Mouse (Mus musculus) limb, embryonic 11.5 days (tissue): ENCODE measurements around the gene Uqcr10. TPM values are rescaled to one million over a fixed set of nuclear protein-coding genes. Genes with fewer than 3 reads are reported as not detected.

Experiments
- ATAC-seq: fragments of 200-750 bp; cut with Nextera tagmentation; 2 replicates; pipeline ENCODE4 v1.8.0; 2017; ENCODE audit warnings: low read depth; ENCODE audit not compliant: insufficient number of reproducible peaks, low FRiP score, low TSS enrichment
- DNase-seq: peaks from one replicate; pipeline ENCODE4 v3.0.0-alpha.2; 2015; ENCODE audit warnings: low spot score
- H3K27ac ChIP-seq: fragments of 300-500 bp; sonication (generic); replicated peaks from 2 replicates; pipeline ENCODE4 v1.5.1; 2014; ENCODE audit warnings: low read depth, mild to moderate bottlenecking, low read length
- H3K27me3 ChIP-seq: fragments of 300-500 bp; sonication (generic); 2 replicates; pipeline ENCODE4 v1.6.1; 2014; ENCODE audit warnings: mild to moderate bottlenecking, low read length, mixed read lengths; ENCODE audit not compliant: control insufficient read depth, insufficient read depth
- H3K36me3 ChIP-seq: fragments of 300-500 bp; sonication (generic); 2 replicates; pipeline ENCODE4 v1.6.1; 2014; ENCODE audit warnings: mild to moderate bottlenecking, low read length, moderate library complexity, mixed read lengths; ENCODE audit not compliant: control insufficient read depth, insufficient read depth
- H3K4me1 ChIP-seq: fragments of 300-500 bp; sonication (generic); 2 replicates; pipeline ENCODE4 v1.6.1; 2014; ENCODE audit warnings: low read length, mixed read lengths; ENCODE audit not compliant: control insufficient read depth, insufficient read depth
- H3K4me2 ChIP-seq: fragments of 300-500 bp; sonication (generic); 2 replicates; pipeline ENCODE4 v1.6.1; 2014; ENCODE audit warnings: low read depth, mild to moderate bottlenecking, moderate library complexity; ENCODE audit not compliant: severe bottlenecking
- H3K4me3 ChIP-seq: fragments of 300-500 bp; sonication (generic); 2 replicates; pipeline ENCODE4 v1.5.1; 2014; ENCODE audit warnings: low read depth, low read length
- H3K9ac ChIP-seq: fragments of 300-500 bp; sonication (generic); 2 replicates; pipeline ENCODE4 v1.6.1; 2014; ENCODE audit warnings: mild to moderate bottlenecking, low read length
- H3K9me3 ChIP-seq: fragments of 300-500 bp; sonication (generic); 2 replicates; pipeline ENCODE4 v1.6.1; 2016; ENCODE audit warnings: low read length; ENCODE audit not compliant: control insufficient read depth
- WGBS: fragments of 180-500 bp; shearing (Covaris S2); extraction: QIAGEN DNeasy Blood & Tissue Kit; methylation state at CpG from one replicate; pipeline ENCODE4 v1.1.7; 2014; 5-methylcytosine and 5-hydroxymethylcytosine counted together
- polyA plus RNA-seq: library from polyadenylated mRNA; unstranded; fragments of >200 nt; fragmentation: Nextera tagmentation; extraction: Ambion mirVana; gene quantifications from 2 replicates; pipeline ENCODE4 v1.2.1, GENCODE M21; 2014

Gene Uqcr10
- polyA plus RNA-seq, 1 experiment from 2014 or later = 639 TPM

GRCm38 (mm10) chr11:4688632-4689380 lies 15.3 kb downstream of the Uqcr10 start:
- DNase-seq (no peak), ATAC-seq (no peak)
- Histone ChIP-seq H3K4me2 (no peak overlapping the region), H3K4me1 (no peaks in the 10 kb centered on the region), H3K27me3 (no peaks in the 10 kb centered on the region), H3K27ac (no peak overlapping the region), H3K9me3 (no peaks in the 10 kb centered on the region), H3K4me3 (no peak overlapping the region), H3K36me3 (no peaks in the 10 kb centered on the region), H3K9ac (no peak overlapping the region)
- 59% methylated on average over 11 of the region's 11 CpGs for WGBS

GRCm38 (mm10) chr11:4687874-4688273 lies 16.3 kb downstream of the Uqcr10 start:
- WGBS = 29% methylated on average over 3 of the region's 3 CpGs

GRCm38 (mm10) chr11:4687027-4687426 lies 17.1 kb downstream of the Uqcr10 start:
- H3K27ac ChIP-seq = no peak overlapping the region
- WGBS = 61% methylated on average over 3 of the region's 3 CpGs
- no peak for DNase-seq
- no peak for ATAC-seq
- no peak overlapping the region for H3K4me3 ChIP-seq
- H3K27me3 ChIP-seq = no peaks in the 10 kb centered on the region
- no peak overlapping the region for H3K9ac ChIP-seq
- H3K4me1 ChIP-seq = no peaks in the 10 kb centered on the region
- no peak overlapping the region for H3K4me2 ChIP-seq
- peaks cover 3% of the 10 kb centered on the region; the same call in 1 of the 2 replicates for H3K36me3 ChIP-seq
- H3K9me3 ChIP-seq = no peaks in the 10 kb centered on the region

More at GRCm38 (mm10) chr11:4687874-4688273, 16.3 kb downstream of the Uqcr10 start:
- H3K36me3 ChIP-seq = peaks cover 3% of the 10 kb centered on the region; the same call in 1 of the 2 replicates
- no peaks in the 10 kb centered on the region for H3K4me1 ChIP-seq
- H3K9ac ChIP-seq = no peak overlapping the region
- no peaks in the 10 kb centered on the region for H3K9me3 ChIP-seq
- no peak overlapping the region for H3K4me2 ChIP-seq
- DNase-seq (no peak), ATAC-seq (no peak)
- H3K27me3 ChIP-seq = no peaks in the 10 kb centered on the region
- H3K27ac ChIP-seq = no peak overlapping the region
- no peak overlapping the region for H3K4me3 ChIP-seq

GRCm38 (mm10) chr11:4685510-4685909 lies 18.6 kb downstream of the Uqcr10 start:
- H3K27me3 ChIP-seq = no peaks in the 10 kb centered on the region
- DNase-seq = no peak
- no peaks in the 10 kb centered on the region for H3K4me1 ChIP-seq
- H3K9me3 ChIP-seq = no peaks in the 10 kb centered on the region
- WGBS = 77% methylated on average over 5 of the region's 5 CpGs
- H3K9ac ChIP-seq = no peak overlapping the region
- no peak overlapping the region for H3K27ac ChIP-seq
- H3K4me2 ChIP-seq = no peak overlapping the region
- no peak for ATAC-seq
- H3K36me3 ChIP-seq = peaks cover 8% of the 10 kb centered on the region; the same call in 1 of the 2 replicates
- no peak overlapping the region for H3K4me3 ChIP-seq

GRCm38 (mm10) chr11:4685071-4685470 lies 19.1 kb downstream of the Uqcr10 start:
- DNase-seq (no peak), ATAC-seq (no peak)
- Histone ChIP-seq H3K36me3 (peaks cover 8% of the 10 kb centered on the region; the same call in 1 of the 2 replicates), H3K4me3 (no peak overlapping the region), H3K27ac (no peak overlapping the region), H3K9ac (no peak overlapping the region), H3K4me2 (no peak overlapping the region), H3K27me3 (no peaks in the 10 kb centered on the region), H3K9me3 (no peaks in the 10 kb centered on the region), H3K4me1 (peaks cover 2% of the 10 kb centered on the region; the same call in 1 of the 2 replicates)
- WGBS = 94% methylated on average over 4 of the region's 4 CpGs

GRCm38 (mm10) chr11:4684186-4684585 lies 20.0 kb downstream of the Uqcr10 start:
- H3K36me3 ChIP-seq = peaks cover 8% of the 10 kb centered on the region; the same call in 1 of the 2 replicates
- 40% methylated on average over 6 of the region's 6 CpGs for WGBS

GRCm38 (mm10) chr11:4683516-4683915 lies 20.6 kb downstream of the Uqcr10 start:
- no peaks in the 10 kb centered on the region for H3K9me3 ChIP-seq
- 82% methylated on average over 6 of the region's 6 CpGs for WGBS
- peaks cover 8% of the 10 kb centered on the region; the same call in 1 of the 2 replicates for H3K36me3 ChIP-seq
- no peak overlapping the region for H3K27ac ChIP-seq
- DNase-seq (no peak), ATAC-seq (no peak)
- H3K27me3 ChIP-seq = no peaks in the 10 kb centered on the region
- H3K4me3 ChIP-seq = no peak overlapping the region
- H3K4me1 ChIP-seq = peaks cover 4% of the 10 kb centered on the region; the same call in 1 of the 2 replicates
- H3K4me2 ChIP-seq = no peak overlapping the region
- H3K9ac ChIP-seq = no peak overlapping the region

More at GRCm38 (mm10) chr11:4684186-4684585, 20.0 kb downstream of the Uqcr10 start:
- H3K9me3 ChIP-seq = no peaks in the 10 kb centered on the region
- no peak for ATAC-seq
- no peak overlapping the region for H3K27ac ChIP-seq
- H3K4me3 ChIP-seq = no peak overlapping the region
- peaks cover 4% of the 10 kb centered on the region; the same call in 1 of the 2 replicates for H3K4me1 ChIP-seq
- no peak overlapping the region for H3K4me2 ChIP-seq
- no peaks in the 10 kb centered on the region for H3K27me3 ChIP-seq
- DNase-seq = no peak
- no peak overlapping the region for H3K9ac ChIP-seq

GRCm38 (mm10) chr11:4680126-4680525 lies 24.0 kb downstream of the Uqcr10 start:
- Histone ChIP-seq H3K4me2 (no peak overlapping the region), H3K4me3 (no peak overlapping the region), H3K27me3 (no peaks in the 10 kb centered on the region), H3K9me3 (no peaks in the 10 kb centered on the region), H3K27ac (no peak overlapping the region), H3K4me1 (peaks cover 4% of the 10 kb centered on the region; the same call in 1 of the 2 replicates), H3K36me3 (peaks cover 11% of the 10 kb centered on the region; the same call in 1 of the 2 replicates), H3K9ac (no peak overlapping the region)
- 4% methylated on average over 3 of the region's 3 CpGs for WGBS
- ATAC-seq = no peak
- DNase-seq = no peak
